Mouse (Mus musculus) limb, embryonic 15.5 days (tissue): ENCODE results near the gene Mrvi1. TPM values are rescaled to one million over a fixed set of nuclear protein-coding genes. Genes with fewer than 3 reads are reported as not detected.
A peak's percentile ranks its signal among the peaks of the same experiment; 100 is the strongest.

Experiments used
- ATAC-seq: fragments of 200-750 bp; cut with Nextera tagmentation; 2 replicates; pipeline ENCODE4 v1.8.0; 2017; ENCODE audit warnings: low read depth, moderate TSS enrichment; ENCODE audit not compliant: insufficient number of reproducible peaks, low FRiP score, low TSS enrichment
- H3K27ac ChIP-seq: fragments of 300-500 bp; sonication (generic); 2 replicates; pipeline ENCODE4 v1.5.1; 2015; ENCODE audit warnings: moderate library complexity, mild to moderate bottlenecking, inconsistent platforms
- H3K27me3 ChIP-seq: fragments of 300-500 bp; sonication (generic); 2 replicates; pipeline ENCODE4 v1.6.1; 2015; ENCODE audit warnings: inconsistent platforms
- H3K36me3 ChIP-seq: fragments of 300-500 bp; sonication (generic); 2 replicates; pipeline ENCODE4 v1.6.1; 2015; ENCODE audit warnings: inconsistent platforms
- H3K4me1 ChIP-seq: fragments of 300-500 bp; sonication (generic); 2 replicates; pipeline ENCODE4 v1.6.1; 2015; ENCODE audit warnings: inconsistent platforms
- H3K4me2 ChIP-seq: fragments of 300-500 bp; sonication (generic); 2 replicates; pipeline ENCODE4 v1.6.1; 2015; ENCODE audit warnings: mild to moderate bottlenecking, inconsistent platforms
- H3K4me3 ChIP-seq: fragments of 300-500 bp; sonication (generic); 2 replicates; pipeline ENCODE4 v1.5.1; 2015; ENCODE audit warnings: mild to moderate bottlenecking, inconsistent platforms
- H3K9ac ChIP-seq: fragments of 300-500 bp; sonication (generic); 2 replicates; pipeline ENCODE4 v1.6.1; 2015; ENCODE audit warnings: inconsistent platforms
- H3K9me3 ChIP-seq: fragments of 300-500 bp; sonication (generic); 2 replicates; pipeline ENCODE4 v1.6.1; 2016; ENCODE audit warnings: inconsistent platforms
- WGBS: fragments of 180-500 bp; shearing (Covaris S2); methylation state at CpG from one replicate; pipeline ENCODE4 v1.1.7; 2015; 5-methylcytosine and 5-hydroxymethylcytosine counted together
- polyA plus RNA-seq: library from polyadenylated mRNA; unstranded; fragments of >200 nt; fragmentation: Nextera tagmentation; extraction: Ambion mirVana; gene quantifications from 2 replicates; pipeline ENCODE4 v1.2.1, GENCODE M21; 2015

Gene Mrvi1
- polyA plus RNA-seq, 1 experiment from 2014 or later = 0.96 TPM

GRCm38 (mm10) chr7:110998887-110999827, 16.9 kb upstream of the Mrvi1 start:
- H3K27me3 ChIP-seq = no peaks in the 10 kb centered on the region
- no peaks in the 10 kb centered on the region for H3K4me1 ChIP-seq
- WGBS = 78% methylated on average over 15 of the region's 15 CpGs

GRCm38 (mm10) chr7:110991221-110991494, 8.9 kb upstream of the Mrvi1 start:
- no peak overlapping the region for H3K27ac ChIP-seq
- no peak for ATAC-seq
- WGBS = 31% methylated on average over 4 of the region's 4 CpGs
- H3K4me2 ChIP-seq = no peak overlapping the region
- no peak overlapping the region for H3K4me3 ChIP-seq
- no peaks in the 10 kb centered on the region for H3K36me3 ChIP-seq
- no peak overlapping the region for H3K9ac ChIP-seq
- H3K27me3 ChIP-seq = no peaks in the 10 kb centered on the region
- peaks cover 13% of the 10 kb centered on the region; the same call in 1 of the 2 replicates for H3K4me1 ChIP-seq
- H3K9me3 ChIP-seq = no peaks in the 10 kb centered on the region

More at GRCm38 (mm10) chr7:110998887-110999827, 16.9 kb upstream of the Mrvi1 start:
- Histone ChIP-seq H3K4me3 (no peak overlapping the region), H3K36me3 (no peaks in the 10 kb centered on the region), H3K9ac (no peak overlapping the region), H3K27ac (no peak overlapping the region), H3K4me2 (no peak overlapping the region), H3K9me3 (no peaks in the 10 kb centered on the region)
- ATAC-seq = no peak

- Histone ChIP-seq H3K36me3 (no peaks in the 10 kb centered on the region), H3K4me3 (no peak overlapping the region), H3K27ac (no peak overlapping the region), H3K27me3 (no peaks in the 10 kb centered on the region), H3K4me2 (no peak overlapping the region), H3K9ac (no peak overlapping the region), H3K9me3 (no peaks in the 10 kb centered on the region), H3K4me1 (peaks cover 13% of the 10 kb centered on the region; the same call in 1 of the 2 replicates)
- ATAC-seq = no peak
- 56% methylated on average over 5 of the region's 5 CpGs for WGBS
These were observed 8.3 kb upstream of the Mrvi1 start for GRCm38 (mm10) chr7:110990356-110991220.

- 26% methylated on average over 5 of the region's 5 CpGs for WGBS
- Histone ChIP-seq H3K27me3 (no peaks in the 10 kb centered on the region), H3K4me3 (no peak overlapping the region), H3K27ac (peak overlapping the region; percentile 17; the same call in 1 of the 2 replicates), H3K9ac (no peak overlapping the region), H3K4me2 (no peak overlapping the region), H3K4me1 (peaks cover 13% of the 10 kb centered on the region; the same call in 1 of the 2 replicates), H3K9me3 (no peaks in the 10 kb centered on the region), H3K36me3 (no peaks in the 10 kb centered on the region)
- no peak for ATAC-seq
These were observed 7.1 kb upstream of the Mrvi1 start for GRCm38 (mm10) chr7:110989286-110989879.

- no peak for ATAC-seq
- peaks cover 13% of the 10 kb centered on the region; the same call in 1 of the 2 replicates for H3K4me1 ChIP-seq
- WGBS = 83% methylated on average over 3 of the region's 3 CpGs
- H3K27ac ChIP-seq = no peak overlapping the region
- no peaks in the 10 kb centered on the region for H3K27me3 ChIP-seq
- no peak overlapping the region for H3K4me3 ChIP-seq
- no peak overlapping the region for H3K9ac ChIP-seq
- no peak overlapping the region for H3K4me2 ChIP-seq
- H3K9me3 ChIP-seq = no peaks in the 10 kb centered on the region
- H3K36me3 ChIP-seq = no peaks in the 10 kb centered on the region
These were observed 5.8 kb upstream of the Mrvi1 start for GRCm38 (mm10) chr7:110988081-110988480.

GRCm38 (mm10) chr7:110985581-110986265, 3.5 kb upstream of the Mrvi1 start:
- whole genome bisulfite sequencing = 80% methylated on average over 7 of the region's 7 CpGs
- ATAC-seq = no peak
- H3K4me1 ChIP-seq = peaks cover 21% of the 10 kb centered on the region
- H3K9me3 ChIP-seq = no peaks in the 10 kb centered on the region
- no peaks in the 10 kb centered on the region for H3K36me3 ChIP-seq
- no peak overlapping the region for H3K9ac ChIP-seq
- H3K27me3 ChIP-seq = no peaks in the 10 kb centered on the region
- no peak overlapping the region for H3K4me3 ChIP-seq
- H3K27ac ChIP-seq = no peak overlapping the region
- H3K4me2 ChIP-seq = no peak overlapping the region

- H3K4me3 ChIP-seq = no peak overlapping the region
- no peak overlapping the region for H3K4me2 ChIP-seq
- no peak for ATAC-seq
- no peaks in the 10 kb centered on the region for H3K27me3 ChIP-seq
- H3K9ac ChIP-seq = no peak overlapping the region
- peaks cover 14% of the 10 kb centered on the region for H3K4me1 ChIP-seq
- 72% methylated on average over 5 of the region's 5 CpGs for WGBS
- no peaks in the 10 kb centered on the region for H3K36me3 ChIP-seq
- H3K9me3 ChIP-seq = no peaks in the 10 kb centered on the region
- no peak overlapping the region for H3K27ac ChIP-seq
These were observed 1.4 kb upstream of the Mrvi1 start for GRCm38 (mm10) chr7:110983621-110984020.

GRCm38 (mm10) chr7:110982764-110983163, 503 bp upstream of the Mrvi1 start:
- no peak overlapping the region; the same call in 1 of the 2 replicates for H3K4me2 ChIP-seq
- no peaks in the 10 kb centered on the region for H3K9me3 ChIP-seq
- no peak overlapping the region for H3K9ac ChIP-seq
- H3K36me3 ChIP-seq = no peaks in the 10 kb centered on the region
- WGBS = 68% methylated on average over 4 of the region's 4 CpGs
- no peak overlapping the region for H3K27ac ChIP-seq
- H3K27me3 ChIP-seq = no peaks in the 10 kb centered on the region
- H3K4me1 ChIP-seq = peaks cover 14% of the 10 kb centered on the region
- H3K4me3 ChIP-seq = no peak overlapping the region
- no peak for ATAC-seq

- no peak overlapping the region for H3K4me2 ChIP-seq
- H3K9me3 ChIP-seq = no peaks in the 10 kb centered on the region
- WGBS = 42% methylated on average over 8 of the region's 8 CpGs
- H3K9ac ChIP-seq = no peak overlapping the region
- H3K36me3 ChIP-seq = no peaks in the 10 kb centered on the region
- H3K4me1 ChIP-seq = peaks cover 14% of the 10 kb centered on the region
- H3K4me3 ChIP-seq = no peak overlapping the region
- H3K27me3 ChIP-seq = no peaks in the 10 kb centered on the region
- no peak for ATAC-seq
- no peak overlapping the region for H3K27ac ChIP-seq
These were observed 1.2 kb downstream of the Mrvi1 start for GRCm38 (mm10) chr7:110981036-110981435.

- H3K27me3 ChIP-seq = no peaks in the 10 kb centered on the region
- no peak overlapping the region for H3K4me3 ChIP-seq
- H3K9me3 ChIP-seq = no peaks in the 10 kb centered on the region
- no peak overlapping the region for H3K9ac ChIP-seq
- peaks cover 20% of the 10 kb centered on the region for H3K4me1 ChIP-seq
- 86% methylated on average over 7 of the region's 7 CpGs for WGBS
- no peak overlapping the region for H3K27ac ChIP-seq
- no peaks in the 10 kb centered on the region for H3K36me3 ChIP-seq
- no peak for ATAC-seq
- H3K4me2 ChIP-seq = no peak overlapping the region
These were observed 4.4 kb downstream of the Mrvi1 start for GRCm38 (mm10) chr7:110977699-110978392.

- ATAC-seq = no peak
- 51% methylated on average over 4 of the region's 4 CpGs for WGBS
- H3K27me3 ChIP-seq = no peaks in the 10 kb centered on the region
These were observed 8.8 kb downstream of the Mrvi1 start for GRCm38 (mm10) chr7:110973450-110973849.

More at GRCm38 (mm10) chr7:110973450-110973849, 8.8 kb downstream of the Mrvi1 start:
- Histone ChIP-seq H3K27ac (no peak overlapping the region), H3K4me1 (peaks cover 6% of the 10 kb centered on the region; the same call in 1 of the 2 replicates), H3K4me2 (no peak overlapping the region), H3K4me3 (no peak overlapping the region), H3K36me3 (no peaks in the 10 kb centered on the region), H3K9ac (no peak overlapping the region), H3K9me3 (no peaks in the 10 kb centered on the region)
